Mouse (Mus musculus): Measurements from ENCODE around the gene Wnt1. TPM values are rescaled to one million over a fixed set of nuclear protein-coding genes. Genes with fewer than 3 reads are reported as not detected.

Gene Wnt1
- polyA plus RNA-seq, 1 experiment from 2014 or later = 0.06 TPM

Other genes starting within 250 kb of the Wnt1 start
- gene Ccnt1, start 218.9 kb upstream of the Wnt1 start, polyA plus RNA-seq (2015; fragmentation: Nextera tagmentation; extraction: Ambion mirVana) = 50.8 and 55.2 TPM in 2 replicates
- not detected in 2 replicates for gene 4930415O20Rik, start 218.9 kb upstream of the Wnt1 start, polyA plus RNA-seq (2015; fragmentation: Nextera tagmentation; extraction: Ambion mirVana)
- 15.1 and 15.8 TPM in 2 replicates for gene Adcy6, start 179.8 kb upstream of the Wnt1 start, polyA plus RNA-seq (2015; fragmentation: Nextera tagmentation; extraction: Ambion mirVana)
- 41.4 and 46.6 TPM in 2 replicates for gene Cacnb3, start 159.0 kb upstream of the Wnt1 start, polyA plus RNA-seq (2015; fragmentation: Nextera tagmentation; extraction: Ambion mirVana)
- 18.5 and 24.7 TPM in 2 replicates for gene Ddx23, start 127.0 kb upstream of the Wnt1 start, polyA plus RNA-seq (2015; fragmentation: Nextera tagmentation; extraction: Ambion mirVana)
- gene Rnd1, start 112.4 kb upstream of the Wnt1 start, polyA plus RNA-seq (2015; fragmentation: Nextera tagmentation; extraction: Ambion mirVana) = 0.71 and 0.95 TPM in 2 replicates
- gene Ccdc65, start 81.7 kb upstream of the Wnt1 start, polyA plus RNA-seq (2015; fragmentation: Nextera tagmentation; extraction: Ambion mirVana) = 0.65 and 0.74 TPM in 2 replicates
- 90.0 and 101 TPM in 2 replicates for gene Fkbp11, start 61.7 kb upstream of the Wnt1 start, polyA plus RNA-seq (2015; fragmentation: Nextera tagmentation; extraction: Ambion mirVana)
- 41.7 and 49.3 TPM in 2 replicates for gene Arf3, start 26.6 kb upstream of the Wnt1 start, polyA plus RNA-seq (2015; fragmentation: Nextera tagmentation; extraction: Ambion mirVana)
- 6.0 and 7.0 TPM in 2 replicates for gene Wnt10b, start 11.7 kb upstream of the Wnt1 start, polyA plus RNA-seq (2015; fragmentation: Nextera tagmentation; extraction: Ambion mirVana)
- 0.15 TPM in 1 of 2 replicates, not detected in the other for gene Ddn, start 19.6 kb downstream of the Wnt1 start, polyA plus RNA-seq (2015; fragmentation: Nextera tagmentation; extraction: Ambion mirVana)
- 91.4 and 94.3 TPM in 2 replicates for gene Prkag1, start 41.7 kb downstream of the Wnt1 start, polyA plus RNA-seq (2015; fragmentation: Nextera tagmentation; extraction: Ambion mirVana)
- gene Kmt2d, start 81.3 kb downstream of the Wnt1 start, polyA plus RNA-seq (2015; fragmentation: Nextera tagmentation; extraction: Ambion mirVana) = 11.8 and 13.7 TPM in 2 replicates
- 14.1 and 14.2 TPM in 2 replicates for gene Rhebl1, start 104.7 kb downstream of the Wnt1 start, polyA plus RNA-seq (2015; fragmentation: Nextera tagmentation; extraction: Ambion mirVana)
- 1.8 and 2.7 TPM in 2 replicates for gene Dhh, start 108.7 kb downstream of the Wnt1 start, polyA plus RNA-seq (2015; fragmentation: Nextera tagmentation; extraction: Ambion mirVana)
- 19.7 and 21.8 TPM in 2 replicates for gene Lmbr1l, start 128.4 kb downstream of the Wnt1 start, polyA plus RNA-seq (2015; fragmentation: Nextera tagmentation; extraction: Ambion mirVana)
- 1,374 and 1,490 TPM in 2 replicates for gene Tuba1b, start 144.7 kb downstream of the Wnt1 start, polyA plus RNA-seq (2015; fragmentation: Nextera tagmentation; extraction: Ambion mirVana)
- not detected in 2 replicates for gene Gm49450, start 163.7 kb downstream of the Wnt1 start, polyA plus RNA-seq (2015; fragmentation: Nextera tagmentation; extraction: Ambion mirVana)
- 1,206 and 1,410 TPM in 2 replicates for gene Tuba1a, start 163.8 kb downstream of the Wnt1 start, polyA plus RNA-seq (2015; fragmentation: Nextera tagmentation; extraction: Ambion mirVana)
- 138 and 145 TPM in 2 replicates for gene Tuba1c, start 240.0 kb downstream of the Wnt1 start, polyA plus RNA-seq (2015; fragmentation: Nextera tagmentation; extraction: Ambion mirVana)

All from limb, embryonic 15.5 days (tissue).